Mouse (Mus musculus): ENCODE data around the gene Dop1b.
"Not testable (repeated sequence)": the region's sequence is repeated elsewhere in the genome, so short reads cannot be mapped to it uniquely, and the experiment has no call there.

Gene Dop1b

DNA sequence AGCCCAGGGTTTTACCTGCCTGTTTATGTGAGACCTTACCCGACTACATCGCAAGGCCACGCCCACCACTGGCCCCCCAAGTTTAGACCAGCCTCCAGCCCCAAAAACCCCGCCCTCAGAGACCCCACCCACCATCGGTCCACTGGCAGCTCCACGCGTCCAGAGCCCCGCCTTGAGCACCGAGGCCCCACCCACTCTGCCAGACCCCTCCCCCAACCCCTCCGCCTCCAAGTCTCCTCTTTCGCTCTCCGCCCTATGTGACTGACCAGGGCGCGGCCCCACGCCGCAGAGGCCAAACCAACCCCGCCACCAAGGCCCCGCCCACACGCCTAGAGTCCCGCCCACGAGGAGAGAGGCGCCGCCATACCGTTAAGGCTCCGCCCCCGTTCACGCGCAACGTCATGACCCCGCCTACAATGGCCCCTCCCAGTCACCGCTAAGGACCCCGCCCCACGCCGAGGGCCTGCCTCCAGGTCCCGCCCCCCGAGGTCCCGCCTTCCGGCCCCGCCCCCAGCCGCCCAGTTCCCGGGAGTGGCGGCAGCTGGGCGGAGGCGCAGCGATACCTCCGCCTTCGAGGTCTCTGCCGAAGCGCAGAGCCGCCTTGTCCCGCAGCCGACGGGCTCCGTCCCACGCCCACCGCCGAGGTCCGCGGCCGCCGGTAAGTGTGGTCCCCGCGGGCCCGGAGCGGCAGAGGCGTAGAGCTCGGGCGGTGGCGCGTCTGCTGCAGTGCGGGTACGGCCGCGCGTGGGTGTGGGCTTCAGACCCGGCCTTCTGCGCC lies at the start of gene Dop1b:
Dop1b (plus strand) TSS at position 494 of the 778 bp plus-strand sequence.
- DNase-seq (ENCODE audit: low spot score in 2 of 2), result peak; percentile 92 to 98

DNA sequence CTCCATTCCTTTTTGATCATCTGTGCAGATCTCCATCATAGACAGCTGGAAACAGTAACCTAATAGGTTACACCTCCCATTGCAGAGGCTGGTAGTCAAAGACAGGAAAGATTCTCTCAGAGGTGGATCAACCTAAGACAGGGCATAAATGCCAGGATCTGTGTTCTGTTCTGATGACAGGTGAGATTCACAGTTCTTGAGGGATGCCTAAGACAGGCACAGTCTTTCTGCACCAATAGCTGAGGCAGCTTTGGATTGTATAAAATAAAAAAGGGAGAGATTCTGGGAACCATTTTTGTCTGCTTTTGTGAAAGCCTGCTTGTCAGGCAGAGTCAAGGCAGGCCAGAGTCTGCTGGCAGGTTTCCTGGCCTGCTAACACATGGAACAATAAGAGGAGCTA lies 43.7 kb upstream of the Dop1b start:
- DNase-seq (ENCODE audit: low spot score in 2 of 2), result no peak

DNA sequence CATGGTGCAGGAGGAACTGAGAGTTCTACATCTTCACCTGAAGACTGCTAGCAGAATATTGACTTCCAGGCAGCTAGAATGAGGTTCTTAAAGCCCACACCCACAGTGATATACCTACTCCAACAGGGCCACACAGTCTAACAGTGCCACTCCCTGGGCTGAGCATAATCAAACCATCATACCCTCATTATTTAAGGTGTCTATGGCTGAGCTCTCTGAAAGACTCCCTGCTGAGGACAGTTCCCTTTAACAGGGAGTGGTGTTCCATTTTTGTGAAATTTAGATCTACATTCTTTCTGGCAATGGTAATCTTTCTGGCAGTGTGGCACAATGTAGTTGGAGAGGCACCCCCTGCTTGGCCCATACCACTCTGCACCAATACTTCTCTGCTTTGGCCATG lies 42.2 kb upstream of the Dop1b start:
- no peak for DNase-seq (ENCODE audit: low spot score in 2 of 2)

DNA sequence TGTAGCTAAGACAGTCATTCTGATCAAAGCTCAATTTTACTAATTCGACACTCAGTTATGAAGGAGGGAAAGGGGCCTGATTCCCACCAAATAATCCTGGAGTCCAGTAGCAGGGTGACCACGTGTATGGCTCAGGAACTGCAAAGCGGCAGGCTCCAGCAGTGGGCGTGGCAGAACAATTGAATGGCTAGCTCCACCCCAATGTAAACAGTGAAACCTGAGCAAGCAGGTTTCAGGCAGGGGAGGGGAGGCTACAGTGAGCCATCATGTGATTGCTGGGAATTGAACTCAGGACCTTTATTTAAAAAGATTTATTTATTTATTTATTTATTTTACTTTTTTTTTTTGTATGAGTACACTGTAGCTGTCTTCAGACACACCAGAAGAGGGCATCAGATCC lies 41.2 kb upstream of the Dop1b start:
- DNase-seq (ENCODE audit: low spot score in 2 of 2), result not testable (repeated sequence)

DNA sequence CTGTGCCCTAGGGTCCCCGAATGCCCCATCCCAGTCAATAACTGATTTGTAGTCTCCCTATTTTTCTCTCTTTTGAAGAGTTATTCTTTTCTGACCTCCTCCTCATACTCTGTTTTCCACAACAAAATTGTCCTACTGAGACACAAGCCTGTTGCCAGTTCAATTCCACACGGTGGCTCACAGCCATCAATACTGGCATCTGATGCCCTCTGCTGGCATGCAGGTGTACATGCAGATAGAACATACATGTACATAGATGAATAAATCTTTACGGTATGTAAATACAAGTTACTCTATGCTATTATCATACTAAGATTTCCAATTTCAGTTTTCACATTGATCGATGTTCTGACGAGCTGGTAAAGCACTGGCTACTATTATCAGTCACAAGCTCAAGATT lies 40.6 kb upstream of the Dop1b start:
- DNase-seq (ENCODE audit: low spot score in 2 of 2), result no peak

DNA sequence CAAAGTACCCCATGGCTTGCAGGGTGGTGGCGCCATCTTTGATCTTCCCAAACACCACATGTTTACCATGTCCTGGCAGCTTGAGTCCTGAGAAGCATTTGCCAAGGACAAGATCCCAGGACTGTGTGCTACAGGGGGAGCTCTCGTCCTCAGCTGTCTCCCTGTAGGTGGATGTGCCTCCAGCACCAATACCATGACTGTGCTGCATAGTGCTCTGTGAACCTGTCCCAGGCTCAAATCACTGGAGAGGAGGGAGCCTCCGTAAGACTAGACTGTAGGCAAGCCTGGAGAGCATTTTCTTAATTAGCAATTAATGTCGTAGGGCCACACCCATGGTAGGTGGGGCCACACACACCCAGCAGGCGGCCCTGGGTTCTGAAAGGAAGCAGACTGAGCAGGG lies 35.3 kb upstream of the Dop1b start:
- no peak for DNase-seq (ENCODE audit: low spot score in 2 of 2)

DNA sequence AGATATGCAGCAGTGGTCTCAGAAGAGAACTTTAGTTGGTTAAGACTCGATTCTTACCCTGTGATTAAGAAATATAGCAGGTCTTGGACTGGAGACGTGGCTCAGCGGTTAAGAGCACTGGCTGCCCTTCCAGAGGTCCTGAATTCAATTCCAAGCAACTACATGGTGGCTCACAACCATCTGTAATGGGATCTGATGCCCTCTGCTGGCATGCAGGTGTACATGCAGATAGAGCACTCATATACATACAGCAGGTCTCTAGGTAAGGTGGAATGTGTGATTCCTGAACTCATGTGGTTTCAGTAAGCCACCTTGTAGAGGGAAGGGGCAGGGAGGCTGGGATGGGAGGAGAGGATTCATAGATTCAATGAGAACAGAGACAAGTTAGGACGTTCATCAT lies 33.5 kb upstream of the Dop1b start:
- DNase-seq (ENCODE audit: low spot score in 2 of 2), result no peak

DNA sequence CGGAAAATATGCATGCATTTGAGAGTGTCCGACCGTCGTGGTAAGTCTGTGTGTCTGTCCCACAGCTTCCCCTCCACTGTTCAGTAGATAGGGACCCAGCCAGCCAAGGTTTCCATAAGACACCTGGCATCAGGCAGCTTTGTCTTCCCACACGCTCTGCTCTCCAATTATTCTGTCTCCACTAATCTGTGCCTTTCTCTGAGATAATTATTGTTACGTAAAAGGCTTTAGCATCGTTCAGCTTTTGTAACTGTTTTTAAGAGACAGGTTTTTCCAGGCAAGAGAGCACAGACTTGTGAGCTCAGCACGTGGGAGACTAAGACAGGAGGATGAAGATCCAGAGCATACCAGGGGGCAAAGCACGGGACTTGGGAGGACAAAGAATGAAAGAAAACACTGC lies 32.5 kb upstream of the Dop1b start:
- DNase-seq (ENCODE audit: low spot score in 2 of 2), result peak in 1 of 2 experiments; percentile 64

DNA sequence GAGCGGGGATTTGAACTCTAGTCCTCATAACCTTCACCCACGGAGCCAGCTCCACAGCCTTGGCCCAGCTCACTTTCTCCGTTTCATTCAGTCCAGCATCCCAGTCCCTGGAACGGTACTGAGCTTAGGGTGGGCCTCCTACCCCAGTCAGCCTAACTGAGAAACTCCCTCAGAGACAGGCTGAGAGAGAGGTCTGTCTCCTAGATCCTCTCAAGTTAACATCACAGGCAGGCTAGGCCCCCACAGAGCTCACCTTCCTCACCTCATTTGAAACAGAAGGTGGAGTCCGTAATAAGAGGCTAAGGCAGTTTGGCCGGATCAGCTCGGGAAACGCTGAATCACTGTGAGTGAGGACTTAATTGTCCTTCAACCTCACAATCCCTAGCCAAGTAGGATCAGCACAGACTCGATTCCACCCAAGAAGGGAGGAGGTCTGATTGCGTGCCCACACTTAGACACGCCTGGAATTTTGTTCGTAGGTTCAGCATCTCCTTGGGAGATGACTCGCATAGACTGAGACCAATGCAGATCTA lies 29.5 kb upstream of the Dop1b start:
- DNase-seq (ENCODE audit: low spot score in 2 of 2), result no peak

DNA sequence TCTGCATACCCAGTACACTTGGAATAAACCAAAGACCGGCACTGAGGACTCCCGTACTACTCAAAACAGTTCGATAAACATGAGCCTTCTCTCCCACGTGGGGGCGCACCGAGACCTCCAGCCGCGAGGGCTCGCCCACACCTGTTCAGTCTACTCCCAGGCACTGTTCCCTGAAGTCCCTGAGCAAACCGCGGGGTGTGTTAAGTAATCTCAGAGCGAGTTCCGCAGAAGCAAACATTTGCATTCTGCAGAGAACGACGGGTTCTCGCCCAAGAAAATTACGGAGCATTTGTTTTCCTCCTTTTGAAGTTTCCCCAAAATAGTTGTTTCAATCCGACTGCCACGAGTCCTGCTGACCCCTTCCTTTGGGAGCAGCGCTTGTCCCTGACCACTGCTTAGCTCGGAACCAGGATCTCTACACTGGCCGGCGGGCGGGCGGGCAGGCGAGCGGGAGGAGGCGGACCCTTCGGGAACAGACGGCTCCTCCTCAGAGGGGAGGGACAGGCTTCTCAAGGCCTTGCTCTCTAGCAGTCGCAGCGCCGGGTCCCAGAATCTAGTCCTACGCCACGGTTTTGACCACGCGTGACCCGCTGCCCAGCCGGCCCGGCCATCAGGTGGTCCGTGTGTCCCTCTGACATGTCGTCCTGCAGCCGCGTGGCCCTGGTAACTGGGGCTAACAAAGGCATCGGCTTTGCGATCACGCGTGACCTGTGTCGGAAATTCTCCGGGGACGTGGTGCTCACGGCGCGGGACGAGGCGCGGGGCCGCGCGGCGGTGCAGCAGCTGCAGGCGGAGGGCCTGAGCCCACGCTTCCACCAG lies 28.8 kb upstream of the Dop1b start, which contains the start of gene Cbr3:
Cbr3 (plus strand) TSS at position 527 of the 819 bp plus-strand sequence.
- DNase-seq (ENCODE audit: low spot score in 2 of 2), result peak; percentile 66 to 82

DNA sequence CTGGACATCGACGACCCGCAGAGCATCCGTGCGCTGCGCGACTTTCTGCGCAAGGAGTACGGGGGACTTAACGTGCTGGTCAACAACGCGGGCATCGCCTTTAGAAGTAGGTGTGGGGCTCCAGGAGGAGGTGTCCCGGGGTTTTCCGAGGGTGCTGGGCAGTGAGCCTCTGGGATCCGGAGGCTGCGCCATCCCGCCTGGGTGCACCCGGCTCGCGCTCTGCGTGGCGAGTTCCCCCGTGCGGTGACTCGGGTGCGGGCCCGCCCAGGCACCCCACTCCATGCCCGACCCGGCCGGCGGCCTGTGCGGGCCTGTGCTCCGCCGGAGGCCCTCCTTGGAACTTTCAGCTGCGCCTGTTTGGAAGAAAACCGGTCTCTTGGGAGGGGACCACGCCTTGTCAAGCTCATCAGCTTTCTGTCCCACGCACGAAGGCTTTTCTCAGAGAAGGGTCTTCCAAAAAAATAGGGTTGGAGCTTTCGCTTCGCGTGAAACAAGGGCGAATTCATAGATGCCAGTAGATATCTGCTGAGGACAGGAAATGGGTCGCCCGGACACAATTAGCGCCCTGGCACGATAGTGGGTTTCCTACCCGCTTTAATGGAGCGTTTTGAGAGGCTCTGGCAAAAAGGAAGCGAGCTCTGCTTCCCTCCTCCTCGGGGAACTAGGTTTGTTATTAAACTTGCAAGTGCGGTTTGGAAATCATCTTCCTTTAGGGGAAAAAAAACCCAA lies 28.0 kb upstream of the Dop1b start:
- peak in 1 of 2 experiments; percentile 26 for DNase-seq (ENCODE audit: low spot score in 2 of 2)

DNA sequence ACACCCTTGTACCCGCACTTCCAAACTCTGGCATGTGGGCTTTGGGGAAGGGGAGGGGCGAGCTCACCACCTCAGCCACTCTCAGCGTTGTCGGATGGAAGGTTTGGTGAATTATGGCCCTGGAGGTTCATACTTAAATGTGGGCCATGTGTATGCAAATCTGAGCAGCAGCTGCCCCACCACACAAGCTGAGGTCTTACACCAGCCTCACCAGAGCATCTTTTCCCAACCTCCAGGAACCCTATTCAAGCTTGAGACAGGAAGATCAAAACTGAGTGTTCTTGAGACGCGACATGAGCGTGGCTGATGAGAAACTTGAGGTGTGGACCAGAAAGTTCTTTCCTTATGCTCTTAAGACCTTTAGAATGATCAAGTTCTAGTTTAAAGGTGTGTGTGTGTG lies 27.3 kb upstream of the Dop1b start:
- DNase-seq (ENCODE audit: low spot score in 2 of 2), result no peak

DNA sequence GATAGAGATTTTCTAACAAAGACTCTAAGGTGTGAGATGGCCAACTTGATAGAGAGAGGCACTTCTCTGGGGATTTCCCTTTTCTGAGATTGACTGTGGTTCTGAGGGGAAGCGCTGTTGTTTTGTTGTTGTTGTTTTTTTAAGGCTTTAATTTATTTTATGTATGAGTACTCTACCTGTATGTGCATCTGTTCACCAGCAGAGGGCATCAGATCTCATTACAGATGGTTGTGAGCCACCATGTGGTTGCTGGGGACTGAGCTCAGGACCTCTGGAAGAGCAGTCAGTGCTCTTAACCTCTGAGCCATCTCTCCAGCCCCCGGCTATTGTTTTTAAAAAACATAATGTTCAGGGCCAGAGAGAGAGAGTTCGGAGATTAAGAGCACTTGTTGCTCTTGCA lies 25.9 kb upstream of the Dop1b start:
- not testable (repeated sequence) for DNase-seq (ENCODE audit: low spot score in 2 of 2)

DNA sequence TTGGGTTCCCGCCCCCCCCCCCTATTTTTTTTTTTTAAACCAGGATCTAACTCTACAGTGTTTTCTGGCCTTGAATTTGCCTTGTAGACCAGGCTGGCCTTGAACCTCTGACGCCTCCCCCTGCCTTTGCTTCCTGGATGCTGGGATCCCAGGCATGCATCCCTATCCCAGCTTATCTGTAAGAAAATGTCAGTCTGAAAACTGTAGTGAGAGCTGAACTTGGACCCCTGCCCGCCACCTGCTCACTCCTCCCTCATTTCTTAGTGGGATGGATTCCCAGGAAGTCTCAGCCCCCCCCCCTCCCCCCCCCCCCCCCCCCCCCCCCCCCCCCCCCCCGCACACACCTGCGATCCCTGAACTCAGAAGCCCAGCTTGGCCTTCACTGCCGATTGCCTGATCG lies 25.3 kb upstream of the Dop1b start:
- DNase-seq (ENCODE audit: low spot score in 2 of 2), result no peak

DNA sequence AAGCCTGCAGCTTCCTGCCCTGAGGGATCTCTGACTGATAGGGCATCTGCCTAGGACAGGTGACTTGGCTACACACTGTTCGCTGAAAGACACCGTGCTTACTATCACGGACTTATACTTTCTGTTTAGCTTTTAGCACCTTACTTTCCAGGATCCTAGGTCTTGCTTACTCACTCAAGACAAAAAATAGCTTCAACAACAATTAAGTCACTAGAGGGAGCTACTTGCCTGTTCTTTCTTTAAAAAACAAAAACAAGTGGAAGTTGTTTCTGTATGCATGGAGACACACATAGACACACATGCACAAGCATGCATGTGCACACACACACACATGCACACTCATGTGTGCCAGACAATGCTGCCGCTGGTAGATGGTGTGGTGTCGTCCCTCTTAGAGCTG lies 24.8 kb upstream of the Dop1b start:
- DNase-seq (ENCODE audit: low spot score in 2 of 2), result no peak

DNA sequence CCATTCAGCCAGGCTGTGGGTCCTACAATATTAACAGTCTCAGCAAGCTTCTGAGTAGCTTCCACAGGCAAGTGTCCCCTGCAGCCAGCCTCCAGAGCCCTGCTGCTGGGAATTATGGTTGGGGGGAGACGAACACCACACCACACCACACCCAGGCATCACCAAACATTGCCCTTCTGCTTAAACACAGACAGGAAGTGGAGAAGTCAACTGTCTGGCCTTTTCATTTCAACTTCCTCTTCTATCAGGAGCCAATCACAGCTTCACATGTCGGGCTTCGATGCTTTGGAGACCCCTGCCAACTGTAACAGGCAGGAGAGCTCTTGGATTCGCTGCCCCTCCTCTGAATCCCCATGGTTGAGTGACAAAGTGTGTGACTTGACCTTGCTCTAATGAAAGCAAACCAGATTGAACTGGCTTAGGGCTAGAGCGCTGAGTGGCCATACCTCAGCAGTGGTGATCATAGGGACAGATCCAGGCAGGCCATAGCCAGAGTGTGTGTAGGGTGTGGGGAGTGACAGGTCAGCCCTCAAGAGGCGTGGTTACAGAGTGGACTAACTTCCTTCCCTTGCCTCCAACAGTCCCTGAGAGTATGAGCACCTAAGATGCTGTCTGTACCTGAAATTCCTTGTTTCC lies 20.4 kb upstream of the Dop1b start:
- no peak for DNase-seq (ENCODE audit: low spot score in 2 of 2)

DNA sequence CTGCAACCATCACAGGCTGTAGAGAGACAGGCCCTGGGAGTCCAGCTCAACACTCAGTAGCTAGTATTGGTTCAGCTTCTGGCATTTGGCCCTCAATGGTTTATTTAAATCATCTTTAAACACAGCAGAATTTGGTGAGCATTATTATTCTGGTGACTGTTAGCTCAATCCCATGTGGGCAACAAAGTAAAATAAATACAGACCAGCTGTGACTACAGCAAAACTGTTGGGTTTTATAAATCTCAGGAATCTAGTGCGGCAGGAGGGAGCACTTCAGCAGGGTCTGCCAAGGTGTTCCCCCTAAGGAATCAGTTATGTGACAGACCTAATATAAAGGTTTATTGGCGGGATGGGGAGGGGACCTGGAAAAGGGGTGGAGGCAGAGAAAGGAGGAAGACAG lies 19.0 kb upstream of the Dop1b start:
- no peak for DNase-seq (ENCODE audit: low spot score in 2 of 2)

DNA sequence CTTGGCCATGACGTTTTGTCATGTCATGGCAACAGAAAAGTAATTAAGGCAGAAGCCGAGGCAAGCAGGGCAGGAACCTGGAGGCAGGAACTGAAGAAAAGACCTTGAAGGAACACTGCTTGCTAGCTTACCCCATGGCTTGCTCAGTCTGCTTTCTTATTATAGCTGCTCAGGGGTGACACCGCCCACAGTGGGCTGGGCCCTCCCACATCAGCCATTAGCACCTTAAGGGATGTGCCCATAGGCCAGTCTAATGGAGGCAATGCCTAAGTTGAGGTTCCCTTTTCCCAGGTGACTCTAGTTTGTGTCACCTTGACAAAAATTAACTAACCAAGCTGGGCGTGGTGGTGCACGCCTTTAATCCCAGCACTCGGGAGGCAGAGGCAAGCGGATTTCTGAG lies 4.6 kb upstream of the Dop1b start:
- DNase-seq (ENCODE audit: low spot score in 2 of 2), result no peak

DNA sequence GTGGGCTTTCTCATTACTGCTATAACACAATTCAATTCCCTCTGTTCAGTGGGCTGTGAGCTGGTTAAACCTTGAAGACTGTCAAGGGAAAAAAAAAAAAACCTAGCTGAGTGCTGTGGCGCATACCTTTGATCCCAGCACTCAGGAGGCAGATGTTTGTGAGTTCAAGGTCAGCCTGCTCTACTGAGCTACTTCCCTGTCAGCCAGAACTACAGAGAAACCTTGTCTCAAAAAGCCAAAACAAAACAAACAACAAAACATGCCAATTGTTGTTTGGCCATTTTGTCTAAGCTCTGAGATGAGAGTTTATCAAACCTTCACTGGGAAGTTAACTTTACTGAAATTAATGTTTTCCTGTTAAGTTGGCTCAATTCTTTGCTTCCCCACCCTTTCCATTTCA lies 2.5 kb upstream of the Dop1b start:
- no peak for DNase-seq (ENCODE audit: low spot score in 2 of 2)

DNA sequence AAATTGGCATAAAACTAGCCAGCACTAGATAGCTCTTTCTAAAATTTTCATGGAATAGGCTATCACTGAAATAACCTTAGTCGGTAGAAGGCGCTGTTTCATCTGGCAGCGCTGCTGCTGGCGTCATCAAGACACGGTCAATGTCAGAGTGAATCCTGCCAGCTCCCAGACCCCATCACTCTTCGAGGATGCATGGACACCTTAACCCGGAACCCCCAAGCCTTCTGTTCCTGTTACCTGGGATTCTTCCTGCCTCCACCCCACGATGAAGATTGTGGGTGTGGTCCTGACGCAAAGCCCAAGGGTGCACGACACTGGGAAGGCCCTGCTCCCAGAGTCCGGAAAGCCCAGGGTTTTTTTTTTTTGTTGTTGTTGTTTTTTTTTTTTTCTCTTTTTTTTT lies 780 bp upstream of the Dop1b start:
- peak; percentile 71 to 87 for DNase-seq (ENCODE audit: low spot score in 2 of 2)

DNA sequence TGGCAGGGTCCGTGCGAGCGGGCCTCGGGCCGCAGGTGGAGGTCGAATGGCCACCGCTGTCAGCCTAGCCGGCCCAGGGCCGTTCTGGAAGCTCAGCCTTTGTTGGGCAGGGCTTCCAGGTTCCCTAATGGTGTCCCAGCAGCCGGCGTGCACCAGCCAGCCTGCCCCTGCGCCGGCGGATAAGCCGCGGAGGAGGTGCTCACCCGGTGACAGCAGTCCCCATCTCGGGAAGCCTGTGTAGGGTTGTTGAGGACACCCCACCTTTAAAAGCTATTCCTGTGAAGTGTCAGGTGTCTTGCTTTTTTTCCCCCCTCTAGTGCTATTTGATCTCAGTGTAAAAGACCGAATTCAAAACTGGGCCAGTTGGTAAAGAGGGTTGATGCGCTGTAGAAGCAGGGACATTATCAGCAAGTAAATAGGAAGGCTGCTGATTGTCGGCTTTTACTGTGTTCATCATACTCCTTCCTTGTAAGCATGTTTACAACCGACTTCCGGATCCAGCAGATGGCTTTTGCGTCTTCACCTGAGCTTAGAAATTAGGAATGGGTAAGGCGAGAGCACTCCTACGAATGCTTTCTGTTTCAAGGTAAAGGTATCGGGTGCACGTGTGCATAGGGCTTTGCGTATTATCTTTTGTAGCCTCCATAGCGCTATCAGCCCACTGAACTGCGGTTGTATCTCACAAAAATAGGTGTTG lies 633 bp downstream of the Dop1b start:
- DNase-seq (ENCODE audit: low spot score in 2 of 2), result peak in 1 of 2 experiments; percentile 67

Measured in left cerebral cortex, adult 9 months (tissue).